Mouse (Mus musculus) liver, embryonic 14.5 days (tissue): Measurements from ENCODE around the gene Krt35. TPM values are rescaled to one million over a fixed set of nuclear protein-coding genes. Genes with fewer than 3 reads are reported as not detected.

ENCODE experiments used
- ATAC-seq: fragments of 200-750 bp; cut with Nextera tagmentation; 2 replicates; pipeline ENCODE4 v1.8.0; 2017; ENCODE audit warnings: moderate number of reproducible peaks, mild to moderate bottlenecking, moderate library complexity; ENCODE audit not compliant: insufficient read depth
- DNase-seq, 3 experiments: peaks; one replicate each; pipeline ENCODE4 v3.0.0-alpha.2; 2012 to 2013; ENCODE audit warnings: low read depth in 3 of 3, low spot score in 3 of 3
- H3K27ac ChIP-seq: fragments of 300-500 bp; sonication (generic); 2 replicates; pipeline ENCODE4 v1.5.1; 2014; ENCODE audit warnings: moderate library complexity, mild to moderate bottlenecking, control low read depth, inconsistent platforms
- H3K27me3 ChIP-seq: fragments of 300-500 bp; sonication (generic); 2 replicates; pipeline ENCODE4 v1.6.1; 2014; ENCODE audit warnings: mild to moderate bottlenecking, low read length, moderate library complexity; ENCODE audit not compliant: control insufficient read depth, insufficient read depth
- H3K36me3 ChIP-seq: fragments of 300-500 bp; sonication (generic); replicated peaks from 2 replicates; pipeline ENCODE4 v1.6.1; 2014; ENCODE audit warnings: low read depth; ENCODE audit not compliant: control insufficient read depth, insufficient read depth
- H3K4me1 ChIP-seq, 2 experiments: fragments of 200-500 bp in 1 of 2; fragments of 300-500 bp in 1 of 2; sonication (generic) in 1 of 2; replicated peaks; 2 replicates each; pipeline ENCODE4 v1.6.1; 2012 to 2014; ENCODE audit warnings: antibody characterized with exemption in 1 of 2, inconsistent platforms in 1 of 2, low read length in 1 of 2; ENCODE audit not compliant: control insufficient read depth in 2 of 2, insufficient read depth in 2 of 2
- H3K4me2 ChIP-seq: fragments of 300-500 bp; sonication (generic); 2 replicates; pipeline ENCODE4 v1.6.1; 2014; ENCODE audit warnings: low read depth, mild to moderate bottlenecking, control low read depth, moderate library complexity
- H3K4me3 ChIP-seq, 2 experiments: fragments of 200-500 bp in 1 of 2; fragments of 300-500 bp in 1 of 2; sonication (generic) in 1 of 2; 2 replicates each; pipeline ENCODE4 v1.5.1; 2012 to 2014; ENCODE audit warnings: low read depth in 2 of 2, low read length in 2 of 2, mild to moderate bottlenecking in 2 of 2, control low read depth in 1 of 2, inconsistent platforms in 1 of 2, moderate library complexity in 1 of 2; ENCODE audit not compliant: insufficient read depth in 1 of 2
- H3K9ac ChIP-seq: fragments of 300-500 bp; sonication (generic); replicated peaks from 2 replicates; pipeline ENCODE4 v1.6.1; 2014; ENCODE audit warnings: mild to moderate bottlenecking, control low read depth, moderate library complexity
- H3K9me3 ChIP-seq: fragments of 300-500 bp; sonication (generic); 2 replicates; pipeline ENCODE4 v1.6.1; 2016; ENCODE audit warnings: low read length, mixed read lengths; ENCODE audit not compliant: control insufficient read depth
- CTCF ChIP-seq: IDR thresholded peaks from 2 replicates; pipeline ENCODE4 v1.5.1; 2016; ENCODE audit warnings: antibody characterized with exemption, low read depth, control low read depth
- EP300 ChIP-seq: IDR thresholded peaks from 2 replicates; pipeline ENCODE4 v1.6.1; 2016; ENCODE audit warnings: antibody characterized with exemption, low read depth
- WGBS: fragments of 180-500 bp; shearing (Covaris S2); extraction: QIAGEN DNeasy Blood & Tissue Kit; methylation state at CpG from one replicate; pipeline ENCODE4 v1.1.7; 2014; ENCODE audit not compliant: insufficient replicate concordance; 5-methylcytosine and 5-hydroxymethylcytosine counted together
- polyA plus RNA-seq, 2 experiments: library from polyadenylated mRNA; depleted of rRNA in 1 of 2; stranded (reverse) in 1 of 2; unstranded in 1 of 2; fragments of >200 nt; fragmentation: Nextera tagmentation in 1 of 2; extraction: Ambion mirVana in 1 of 2; gene quantifications; 2 replicates each; pipeline versions ENCODE4 v1.2.1 to v1.2.3; 2012 to 2014

Krt35 gene
- polyA plus RNA-seq, 2 experiments = not detected

- no peak overlapping the region for H3K4me3 ChIP-seq
- no peak overlapping the region for H3K4me2 ChIP-seq
- H3K36me3 ChIP-seq = no peaks in the 10 kb centered on the region
- H3K4me1 ChIP-seq = no peaks in the 10 kb centered on the region
- no peaks in the 10 kb centered on the region for H3K27me3 ChIP-seq
- WGBS = 65% methylated on average over 17 of the region's 17 CpGs
- no peak for TF ChIP-seq EP300
- TF ChIP-seq CTCF = no peak
- H3K27ac ChIP-seq = no peak overlapping the region
- no peak overlapping the region for H3K9ac ChIP-seq
- DNase-seq = no peak
- no peak for ATAC-seq
- H3K9me3 ChIP-seq = no peaks in the 10 kb centered on the region
Observed at GRCm38 (mm10) chr11:100067293-100068036, 28.6 kb downstream of the Krt35 start.

DNA sequence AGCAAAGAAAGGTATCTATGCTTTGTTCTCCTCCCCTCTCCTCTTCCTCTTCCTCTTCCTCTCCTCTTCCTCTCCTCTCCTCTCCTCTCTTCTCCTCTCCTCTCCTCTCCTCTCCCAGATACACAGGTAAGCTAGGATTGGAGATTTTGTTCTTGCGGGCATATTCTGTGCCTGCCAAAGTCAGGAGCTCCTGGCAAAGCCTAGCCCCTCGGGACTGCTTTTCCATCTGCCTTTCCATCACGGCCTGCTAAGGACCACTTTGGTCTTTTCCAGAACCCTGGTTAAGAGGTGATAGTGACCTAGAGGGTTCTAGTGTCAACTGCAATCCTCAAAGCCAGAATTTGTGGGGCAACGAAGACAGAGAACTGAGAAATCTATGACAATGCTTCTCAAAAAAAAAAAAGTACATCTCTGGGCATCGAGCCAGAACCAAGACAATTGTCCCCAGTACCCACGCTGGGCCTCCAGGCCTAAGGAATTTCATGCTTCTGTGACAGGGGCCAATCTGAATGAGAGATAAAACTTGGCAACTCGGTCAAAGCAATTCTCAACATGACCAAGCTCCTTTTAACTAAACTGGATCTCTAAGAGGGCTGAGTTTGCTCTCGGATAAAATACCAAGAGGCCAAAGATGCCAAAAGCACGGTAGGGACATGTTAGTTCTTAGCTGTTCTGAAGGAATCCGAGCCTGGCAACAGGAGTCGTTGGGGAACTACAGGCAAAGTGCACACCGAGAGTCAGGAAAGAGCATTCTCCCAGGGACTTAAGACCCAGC, 29.6 kb downstream of the Krt35 start:
- Histone ChIP-seq H3K27me3 (no peaks in the 10 kb centered on the region), H3K4me1 (no peaks in the 10 kb centered on the region), H3K4me2 (no peak overlapping the region), H3K36me3 (no peaks in the 10 kb centered on the region), H3K9me3 (no peaks in the 10 kb centered on the region), H3K9ac (no peak overlapping the region), H3K27ac (no peak overlapping the region), H3K4me3 (no peak overlapping the region)
- DNase-seq (no peak), ATAC-seq (no peak)
- 64% methylated on average over 12 of the region's 12 CpGs for WGBS
- TF ChIP-seq CTCF = no peak
- no peak for TF ChIP-seq EP300

DNA sequence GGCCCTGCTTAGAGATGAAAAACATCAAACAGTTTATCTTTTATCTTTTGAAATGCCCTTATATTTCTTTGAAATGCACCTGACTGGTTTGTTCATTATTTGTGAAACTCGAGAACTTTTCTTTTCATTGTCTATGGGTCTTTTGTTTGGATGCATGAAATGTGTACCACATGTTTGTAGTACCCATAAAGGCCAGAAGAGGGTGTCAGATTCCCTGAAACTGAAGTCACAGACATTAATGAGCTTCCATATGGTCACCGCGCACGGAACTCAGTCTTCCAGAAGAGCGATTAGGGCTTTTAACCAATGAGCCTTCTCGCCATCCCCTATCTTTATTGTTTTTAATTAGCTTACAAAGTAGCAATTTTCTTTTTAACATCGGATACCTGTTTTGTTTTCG, 37.2 kb downstream of the Krt35 start:
- 68% methylated on average over 8 of the region's 8 CpGs for WGBS
- H3K4me3 ChIP-seq = no peak overlapping the region
- TF ChIP-seq CTCF = no peak
- no peak for TF ChIP-seq EP300

DNA sequence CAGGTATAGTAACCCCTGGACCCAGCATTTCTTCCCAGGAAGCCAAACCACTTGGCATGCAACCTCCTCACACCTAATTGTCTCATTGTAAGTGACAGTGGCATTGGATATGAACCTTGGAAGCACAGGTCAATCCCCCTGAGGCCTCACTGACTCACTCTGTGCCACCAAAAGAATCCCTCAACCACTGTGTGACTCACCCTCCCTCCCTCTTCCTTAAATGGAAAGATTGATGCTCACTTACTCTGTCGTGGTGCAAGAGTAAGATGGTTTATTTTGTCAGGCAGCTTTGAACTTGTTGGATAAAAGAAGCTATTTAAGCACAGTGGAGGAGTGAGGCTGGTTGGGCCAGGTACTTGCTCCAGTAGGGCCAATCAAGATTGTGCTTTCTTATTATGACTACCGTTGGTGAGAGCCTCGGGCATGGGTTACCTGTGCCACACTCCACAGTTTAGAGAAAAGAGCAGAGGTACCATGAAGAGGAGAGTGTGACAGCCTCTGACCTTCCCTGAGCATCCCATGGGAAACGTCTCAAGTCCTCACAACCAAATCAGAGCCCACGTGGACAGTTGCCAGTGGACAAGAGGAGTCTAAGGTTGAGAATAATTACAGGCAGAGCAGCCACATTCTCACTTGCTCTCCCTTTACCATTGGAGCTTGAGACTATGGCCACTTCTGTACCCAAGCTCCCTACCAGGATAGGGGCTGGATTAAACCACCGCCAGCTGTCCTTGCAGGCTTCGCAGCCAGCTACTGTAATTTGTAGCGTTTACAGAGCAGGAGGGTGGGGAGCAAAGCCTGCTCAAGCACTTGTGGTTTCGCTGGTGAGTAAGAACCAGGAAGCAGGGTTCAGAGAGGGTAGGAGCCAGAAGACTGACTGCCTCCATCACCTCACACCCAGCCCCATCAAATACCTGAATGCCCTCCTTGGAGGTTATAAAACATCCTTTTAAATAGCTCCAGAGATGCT, 40.1 kb downstream of the Krt35 start:
- Histone ChIP-seq H3K9ac (no peak overlapping the region), H3K4me2 (no peak overlapping the region), H3K27ac (no peak overlapping the region), H3K4me3 (no peak overlapping the region), H3K4me1 (no peaks in the 10 kb centered on the region), H3K36me3 (no peaks in the 10 kb centered on the region), H3K27me3 (no peaks in the 10 kb centered on the region), H3K9me3 (no peaks in the 10 kb centered on the region)
- DNase-seq = no peak
- no peak for ATAC-seq
- TF ChIP-seq EP300 (no peak), CTCF (no peak)
- WGBS = 45% methylated on average over 9 of the region's 9 CpGs

More for the DNA sequence above, 37.2 kb downstream of the Krt35 start:
- DNase-seq (no peak), ATAC-seq (no peak)
- Histone ChIP-seq H3K9me3 (no peaks in the 10 kb centered on the region), H3K36me3 (no peaks in the 10 kb centered on the region), H3K27me3 (no peaks in the 10 kb centered on the region), H3K4me2 (no peak overlapping the region), H3K27ac (no peak overlapping the region), H3K4me1 (no peaks in the 10 kb centered on the region), H3K9ac (no peak overlapping the region)
